Mouse (Mus musculus) lung, embryonic 14.5 days (tissue): ENCODE results near the gene Bmp2k. TPM values are rescaled to one million over a fixed set of nuclear protein-coding genes. Genes with fewer than 3 reads are reported as not detected.

ENCODE experiments used
- ATAC-seq: fragments of 200-750 bp; cut with Nextera tagmentation; 2 replicates; pipeline ENCODE4 v1.8.0; 2017; ENCODE audit warnings: mild to moderate bottlenecking, moderate TSS enrichment, moderate library complexity; ENCODE audit not compliant: insufficient read depth
- DNase-seq: peaks from one replicate; pipeline ENCODE4 v3.0.0-alpha.2; 2015
- H3K27ac ChIP-seq: fragments of 300-500 bp; sonication (generic); 2 replicates; pipeline ENCODE4 v1.5.1; 2014; ENCODE audit warnings: low read depth, mild to moderate bottlenecking, moderate library complexity
- H3K27me3 ChIP-seq: fragments of 300-500 bp; sonication (generic); 2 replicates; pipeline ENCODE4 v1.6.1; 2014; ENCODE audit warnings: low read length, control low read depth; ENCODE audit not compliant: insufficient read depth
- H3K36me3 ChIP-seq: fragments of 300-500 bp; sonication (generic); 2 replicates; pipeline ENCODE4 v1.6.1; 2014; ENCODE audit warnings: control low read depth; ENCODE audit not compliant: insufficient read depth
- H3K4me1 ChIP-seq: fragments of 300-500 bp; sonication (generic); 2 replicates; pipeline ENCODE4 v1.6.1; 2014; ENCODE audit warnings: antibody characterized with exemption, control low read depth; ENCODE audit not compliant: insufficient read depth
- H3K4me2 ChIP-seq: fragments of 300-500 bp; sonication (generic); 2 replicates; pipeline ENCODE4 v1.6.1; 2014; ENCODE audit warnings: mild to moderate bottlenecking
- H3K4me3 ChIP-seq: fragments of 300-500 bp; sonication (generic); 2 replicates; pipeline ENCODE4 v1.5.1; 2014; ENCODE audit warnings: low read depth, low read length
- H3K9ac ChIP-seq: fragments of 300-500 bp; sonication (generic); 2 replicates; pipeline ENCODE4 v1.6.1; 2014
- H3K9me3 ChIP-seq: fragments of 300-500 bp; sonication (generic); 2 replicates; pipeline ENCODE4 v1.6.1; 2016; ENCODE audit warnings: low read depth, low read length, control low read depth
- CTCF ChIP-seq: IDR thresholded peaks from 2 replicates; pipeline ENCODE4 v1.5.1; 2016; ENCODE audit warnings: antibody characterized with exemption, low read depth
- WGBS: fragments of 180-500 bp; shearing (Covaris S2); extraction: QIAGEN DNeasy Blood & Tissue Kit; methylation state at CpG from one replicate; pipeline ENCODE4 v1.1.7; 2014; 5-methylcytosine and 5-hydroxymethylcytosine counted together
- polyA plus RNA-seq: library from polyadenylated mRNA; unstranded; fragments of >200 nt; fragmentation: Nextera tagmentation; extraction: Ambion mirVana; gene quantifications from 2 replicates; pipeline ENCODE4 v1.2.1, GENCODE M21; 2014

Gene Bmp2k
- polyA plus RNA-seq, 1 experiment from 2014 or later: 11.0 TPM

DNA sequence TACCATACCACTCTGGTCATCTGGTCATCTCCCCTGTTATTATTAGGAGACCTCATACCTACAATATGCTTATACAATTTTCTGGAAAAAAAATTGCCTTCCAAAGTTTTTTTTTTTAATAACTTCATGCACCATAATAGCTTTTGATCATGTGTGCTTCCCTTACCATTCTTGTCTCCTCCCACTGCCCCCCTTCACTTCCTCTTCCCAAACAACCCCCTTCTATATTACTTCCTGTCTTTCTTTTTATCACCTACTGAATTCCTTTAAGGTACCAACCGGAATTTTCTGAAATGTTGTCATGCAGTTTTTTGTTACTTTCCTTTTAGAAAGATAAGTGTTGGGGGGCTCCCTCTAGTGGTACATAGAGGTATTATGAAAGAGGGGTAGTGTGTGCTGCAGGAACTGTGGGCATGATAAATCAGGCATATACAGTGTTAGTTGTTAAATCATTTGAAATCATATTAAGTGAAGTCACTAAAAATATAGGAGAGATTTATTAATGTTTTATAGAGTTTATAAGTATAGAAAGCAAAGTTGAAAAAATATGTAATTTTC lies 58.1 kb downstream of the Bmp2k start:
- TF ChIP-seq CTCF: peak; percentile 78
- Histone ChIP-seq H3K4me2 (no peak overlapping the region), H3K27ac (no peak overlapping the region), H3K4me1 (no peaks in the 10 kb centered on the region), H3K27me3 (no peaks in the 10 kb centered on the region), H3K9ac (no peak overlapping the region), H3K36me3 (peaks cover 24% of the 10 kb centered on the region), H3K4me3 (no peak overlapping the region), H3K9me3 (no peaks in the 10 kb centered on the region)
- peak; percentile 90 for DNase-seq
- 2% methylated on average over 1 of the region's 1 CpGs for WGBS
- ATAC-seq: peak; percentile 31; the same call in 1 of the 2 replicates

DNA sequence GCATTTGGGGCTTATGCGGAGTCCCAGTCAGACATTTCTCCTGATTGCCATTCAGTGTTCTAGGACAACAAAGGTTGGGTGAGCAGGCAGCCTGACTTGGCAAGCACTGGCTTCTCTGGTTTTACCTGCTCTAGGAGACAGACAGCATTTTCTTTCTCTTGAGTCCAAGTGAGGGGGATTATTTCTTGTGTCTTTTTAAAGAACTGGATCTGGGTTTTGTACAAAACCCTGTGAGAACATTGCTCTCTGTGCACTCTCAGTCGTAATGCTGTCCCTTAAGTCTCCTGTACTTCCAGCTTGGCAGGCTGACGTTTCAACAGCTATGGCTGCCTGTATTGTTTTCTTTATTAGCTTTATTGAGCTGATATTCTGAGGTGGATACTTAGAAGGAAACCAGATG lies 58.9 kb downstream of the Bmp2k start:
- no peaks in the 10 kb centered on the region for H3K27me3 ChIP-seq
- DNase-seq (no peak), ATAC-seq (no peak)
- no peaks in the 10 kb centered on the region for H3K4me1 ChIP-seq
- peaks cover 23% of the 10 kb centered on the region for H3K36me3 ChIP-seq
- no peak overlapping the region for H3K27ac ChIP-seq
- WGBS: 85% methylated on average over 3 of the region's 3 CpGs
- H3K4me2 ChIP-seq: no peak overlapping the region
- H3K4me3 ChIP-seq: no peak overlapping the region
- no peak for TF ChIP-seq CTCF
- H3K9ac ChIP-seq: no peak overlapping the region
- no peaks in the 10 kb centered on the region for H3K9me3 ChIP-seq

GRCm38 (mm10) chr5:97056791-97057450 lies 59.4 kb downstream of the Bmp2k start:
- ATAC-seq (no peak), DNase-seq (no peak)
- no peaks in the 10 kb centered on the region for H3K4me1 ChIP-seq
- WGBS: 80% methylated on average over 12 of the region's 12 CpGs
- no peak overlapping the region for H3K9ac ChIP-seq
- H3K27me3 ChIP-seq: no peaks in the 10 kb centered on the region
- H3K4me3 ChIP-seq: no peak overlapping the region
- H3K27ac ChIP-seq: no peak overlapping the region
- no peak overlapping the region for H3K4me2 ChIP-seq
- no peak for TF ChIP-seq CTCF
- H3K36me3 ChIP-seq: peaks cover 23% of the 10 kb centered on the region
- H3K9me3 ChIP-seq: no peaks in the 10 kb centered on the region

GRCm38 (mm10) chr5:97060864-97061263 lies 63.4 kb downstream of the Bmp2k start:
- 55% methylated on average over 3 of the region's 3 CpGs for WGBS
- DNase-seq (no peak), ATAC-seq (no peak)
- Histone ChIP-seq H3K27me3 (no peaks in the 10 kb centered on the region), H3K27ac (no peak overlapping the region), H3K9me3 (no peaks in the 10 kb centered on the region), H3K4me1 (no peaks in the 10 kb centered on the region), H3K36me3 (peaks cover 28% of the 10 kb centered on the region), H3K9ac (no peak overlapping the region), H3K4me2 (no peak overlapping the region), H3K4me3 (no peak overlapping the region)
- no peak for TF ChIP-seq CTCF

- H3K27ac ChIP-seq: no peak overlapping the region
- H3K9ac ChIP-seq: no peak overlapping the region
- H3K4me3 ChIP-seq: no peak overlapping the region
- no peaks in the 10 kb centered on the region for H3K27me3 ChIP-seq
- ATAC-seq (no peak), DNase-seq (no peak)
- no peak for TF ChIP-seq CTCF
- H3K4me1 ChIP-seq: no peaks in the 10 kb centered on the region
- H3K4me2 ChIP-seq: no peak overlapping the region
- no peaks in the 10 kb centered on the region for H3K9me3 ChIP-seq
- peaks cover 30% of the 10 kb centered on the region for H3K36me3 ChIP-seq
- 62% methylated on average over 1 of the region's 1 CpGs for WGBS
Observed at GRCm38 (mm10) chr5:97062041-97062440, 64.6 kb downstream of the Bmp2k start.

- no peak for TF ChIP-seq CTCF
- Histone ChIP-seq H3K4me1 (no peaks in the 10 kb centered on the region), H3K9me3 (no peaks in the 10 kb centered on the region), H3K27me3 (no peaks in the 10 kb centered on the region), H3K36me3 (peaks cover 31% of the 10 kb centered on the region), H3K27ac (no peak overlapping the region), H3K4me2 (no peak overlapping the region), H3K4me3 (no peak overlapping the region), H3K9ac (no peak overlapping the region)
- DNase-seq: no peak
- 90% methylated on average over 4 of the region's 4 CpGs for WGBS
- no peak for ATAC-seq
Observed at GRCm38 (mm10) chr5:97065746-97066145, 68.3 kb downstream of the Bmp2k start.

DNA sequence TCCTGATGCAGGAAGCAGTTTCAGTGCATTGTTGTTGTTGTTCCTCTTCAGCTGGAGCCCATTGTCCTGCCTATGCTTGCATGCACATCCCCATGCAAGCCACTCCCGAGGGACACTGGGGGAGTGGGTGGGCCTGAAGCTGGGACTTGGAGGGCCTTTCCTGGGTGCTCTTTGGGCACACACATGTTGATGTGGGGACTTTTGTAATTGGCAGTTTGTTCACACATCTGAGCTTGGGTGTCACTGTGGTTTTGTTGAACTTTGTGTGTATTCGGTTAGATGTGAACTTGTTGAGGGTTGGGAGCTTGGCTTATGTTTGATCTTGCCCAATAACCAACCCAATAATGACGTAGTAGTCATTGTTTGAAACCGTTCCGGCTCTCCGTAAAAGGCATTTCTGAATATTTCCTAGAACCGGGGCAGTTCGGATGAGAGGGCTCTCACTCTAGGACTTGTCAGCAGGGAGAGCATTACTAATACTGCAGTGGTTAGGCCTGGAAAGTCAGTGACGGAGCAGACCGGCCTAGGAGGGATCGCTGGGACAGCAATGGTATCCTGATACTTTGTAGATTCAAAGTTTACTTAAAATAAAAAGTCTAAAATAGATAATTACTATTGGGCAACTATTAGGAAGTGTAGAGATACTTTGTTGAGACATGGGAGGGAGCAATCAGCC lies 78.1 kb downstream of the Bmp2k start:
- 92% methylated on average over 11 of the region's 11 CpGs for WGBS
- no peak for DNase-seq
- Histone ChIP-seq H3K4me2 (no peak overlapping the region), H3K9ac (no peak overlapping the region), H3K4me1 (no peaks in the 10 kb centered on the region), H3K9me3 (no peaks in the 10 kb centered on the region), H3K27me3 (no peaks in the 10 kb centered on the region), H3K36me3 (peaks cover 2% of the 10 kb centered on the region; the same call in 1 of the 2 replicates), H3K4me3 (no peak overlapping the region), H3K27ac (no peak overlapping the region)
- no peak for ATAC-seq
- TF ChIP-seq CTCF: no peak
